In the genomic region with DNA sequence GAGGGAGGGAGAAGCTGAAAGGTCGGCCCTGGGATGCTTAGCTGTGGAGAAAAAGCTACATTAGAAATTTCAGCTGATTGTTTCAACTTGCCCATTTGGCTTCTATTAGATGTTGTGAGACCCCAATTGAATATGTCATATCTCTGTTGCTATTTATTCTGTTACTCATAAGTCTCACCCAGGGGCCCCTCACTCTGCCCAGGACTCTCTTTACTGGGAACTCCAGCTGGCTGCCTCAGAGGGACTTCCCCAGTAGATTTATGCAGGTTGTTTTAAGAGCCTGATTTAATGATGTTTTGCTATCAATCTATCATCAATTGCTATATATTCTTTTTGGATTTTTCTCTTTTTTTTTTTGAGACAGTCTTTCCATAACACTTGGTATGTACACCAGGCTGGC, we compare ENCODE assay signal across 23 mouse cellular contexts. TPM values are rescaled to one million over a fixed set of nuclear protein-coding genes. Genes with fewer than 3 reads are reported as not detected.
"Had no signal": no experiment of that assay in that cellular context is flagged by ENCODE, and none has a peak within 500 bp of the region (broad histone marks: within the 10 kb centered on the region; RNA-seq: fewer than 3 reads in every experiment).

No protein-coding gene starts in this region.

- H3K4me3 ChIP-seq: lung, embryonic 15.5 days; megakaryocyte, embryonic 14.5 days; midbrain, embryonic 12.5 days; myocyte; neural tube, embryonic 13.5 days; neural tube, embryonic 15.5 days had no signal

- ATAC-seq: lung, postnatal 0 days; midbrain, embryonic 16.5 days had no signal

- H3K27ac ChIP-seq: liver, embryonic 14.5 days; lung, embryonic 15.5 days; macrophage; midbrain, embryonic 12.5 days; neural tube, embryonic 13.5 days; neural tube, embryonic 15.5 days had no signal

- H3K9ac ChIP-seq: liver, embryonic 14.5 days; lung, embryonic 15.5 days; midbrain, embryonic 12.5 days; neural tube, embryonic 13.5 days; neural tube, embryonic 15.5 days had no signal

- DNase-seq: lung, adult 2 months; lung, postnatal 14 days; lung, postnatal 36 days; midbrain, embryonic 14.5 days; retina, postnatal 1 day; right cerebral cortex, adult 18-20 months; right cerebral cortex, postnatal 25 days; right cerebral cortex, postnatal 4 days; spleen, adult 18-20 months; thymus, adult 2 months; thymus, postnatal 25 days; thymus, postnatal 4 days had no signal

- H3K36me3 ChIP-seq: lung, embryonic 15.5 days; midbrain, embryonic 12.5 days; neural tube, embryonic 13.5 days; neural tube, embryonic 15.5 days had no signal

- H3K4me2 ChIP-seq: lung, embryonic 15.5 days; midbrain, embryonic 12.5 days; neural tube, embryonic 13.5 days; neural tube, embryonic 15.5 days had no signal

- H3K4me1 ChIP-seq: lung, embryonic 15.5 days; megakaryocyte, embryonic 14.5 days; midbrain, embryonic 12.5 days; neural tube, embryonic 13.5 days; neural tube, embryonic 15.5 days had no signal

- H3K27me3 ChIP-seq: lung, embryonic 15.5 days; megakaryocyte, embryonic 14.5 days; midbrain, embryonic 12.5 days; neural tube, embryonic 13.5 days; neural tube, embryonic 15.5 days had no signal

- H3K9me3 ChIP-seq: lung, embryonic 15.5 days; midbrain, embryonic 12.5 days; neural tube, embryonic 13.5 days; neural tube, embryonic 15.5 days had no signal

RNA-seq across cellular contexts. Expression of a gene that starts 21.1 kb away (rescaled TPM):
- polyA plus RNA-seq: liver, embryonic 16.5 days; midbrain, embryonic 12.5 days; neural tube, embryonic 13.5 days had no signal
